Mouse (Mus musculus): Measurements from ENCODE around the gene Tnfrsf12a. TPM values are rescaled to one million over a fixed set of nuclear protein-coding genes. Genes with fewer than 3 reads are reported as not detected.

Gene Tnfrsf12a
- polyA plus RNA-seq (2012; rRNA removed; ENCODE audit: low replicate concordance), result 16.6 and 25.7 TPM in 2 replicates

DNA sequence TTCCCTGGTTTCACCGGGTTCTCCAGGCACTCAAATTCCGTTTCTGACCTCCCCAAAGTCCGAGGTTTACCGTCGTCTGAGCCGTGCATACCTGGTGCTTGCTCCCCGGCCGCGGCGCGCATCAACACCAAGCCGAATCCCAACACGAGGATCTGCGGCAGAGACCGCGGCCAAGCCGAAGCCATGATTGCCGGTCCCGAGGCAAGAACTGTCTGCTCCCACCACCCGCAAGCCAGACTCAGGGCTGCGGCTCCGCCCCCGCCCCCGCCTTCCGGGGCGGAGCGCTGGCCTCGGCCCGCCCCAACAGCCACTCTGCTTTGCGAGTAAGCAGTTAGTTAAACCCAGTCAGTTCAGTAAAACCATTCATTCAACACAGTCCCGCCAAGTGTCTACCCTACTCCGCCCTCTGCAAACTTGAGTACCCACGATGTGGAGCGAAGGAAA is at the start of gene Tnfrsf12a:
TSS of gene Tnfrsf12a (minus strand) at position 233 of the 444 bp plus-strand sequence.

DNA sequence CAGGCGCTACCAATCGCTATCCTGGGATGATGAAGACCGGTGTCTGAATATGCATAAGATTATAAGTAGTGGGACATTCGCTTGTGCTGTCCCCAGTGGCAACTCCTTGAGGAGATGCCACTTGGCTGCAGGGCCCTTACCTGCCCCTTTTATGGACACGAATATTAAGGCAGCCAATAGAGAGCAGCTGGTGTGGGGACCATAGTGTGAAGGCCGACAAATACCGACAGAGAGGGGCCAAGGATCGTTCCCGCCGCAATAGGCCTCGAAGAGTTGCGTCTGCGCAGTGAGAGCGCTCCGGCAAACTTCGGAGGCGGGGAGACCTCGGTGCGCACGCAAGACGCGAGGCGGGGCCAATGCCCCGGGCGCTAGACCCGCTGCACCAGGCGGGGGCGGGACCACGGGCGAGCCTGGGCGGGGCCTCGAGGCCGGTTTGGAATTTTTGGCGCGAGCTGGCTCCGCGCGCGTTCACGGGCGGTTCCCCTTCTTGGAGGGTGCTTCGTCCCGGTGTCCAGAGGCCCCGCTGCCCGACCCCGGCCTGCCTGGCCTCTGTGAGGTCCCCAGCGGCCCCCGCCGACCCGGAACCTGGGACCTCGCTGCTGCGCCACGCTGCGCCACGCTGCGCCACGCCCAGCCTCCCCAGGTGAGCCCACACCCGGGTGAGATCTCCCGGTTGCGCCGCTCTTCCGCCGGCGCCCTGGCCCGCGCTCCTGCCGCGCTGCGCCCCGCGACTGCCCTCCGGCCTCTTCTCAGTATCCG is 48.9 kb upstream of the Tnfrsf12a start, which contains the start of gene Pkmyt1:
TSS of gene Pkmyt1 (plus strand) at position 338 of the 759 bp plus-strand sequence.

DNA sequence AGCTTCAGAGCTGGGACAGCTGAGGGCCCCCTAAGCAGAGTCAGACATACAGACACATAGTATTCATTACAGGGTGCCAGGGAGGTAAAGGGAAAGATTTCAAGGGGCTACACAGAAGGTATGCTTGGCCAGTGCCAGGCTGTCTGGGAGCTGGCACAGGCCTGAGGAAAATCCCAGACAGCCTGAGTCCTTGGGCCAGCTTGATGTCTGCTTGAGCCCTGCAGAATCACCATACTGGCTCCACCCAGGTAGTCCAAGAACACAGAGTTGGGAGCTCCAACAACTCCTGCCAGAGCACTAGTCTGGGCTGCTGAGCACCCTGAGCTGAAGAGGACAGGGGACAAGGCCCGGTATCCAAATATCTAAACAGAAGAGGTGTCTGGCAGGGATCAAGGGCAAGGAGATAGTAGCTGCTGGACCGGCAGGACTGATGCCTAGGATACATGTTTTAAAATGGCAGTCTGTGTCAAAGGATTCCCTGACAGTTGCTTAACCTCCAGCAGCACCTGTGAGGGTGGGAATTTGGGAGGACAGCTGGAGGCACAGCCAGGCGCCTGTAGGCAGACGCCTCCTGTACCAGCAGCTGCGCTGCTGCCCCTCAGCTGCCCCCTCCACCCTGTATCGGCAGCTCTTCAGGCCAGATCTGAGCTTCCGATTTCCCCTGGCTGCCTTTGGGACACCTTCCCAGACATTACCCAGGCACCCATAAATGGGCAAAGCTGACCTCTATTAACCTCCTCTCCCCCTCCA is 45.3 kb upstream of the Tnfrsf12a start, which contains the start of gene 1520401A03Rik:
TSS of gene 1520401A03Rik (minus strand) at position 408 of the 750 bp plus-strand sequence.

DNA sequence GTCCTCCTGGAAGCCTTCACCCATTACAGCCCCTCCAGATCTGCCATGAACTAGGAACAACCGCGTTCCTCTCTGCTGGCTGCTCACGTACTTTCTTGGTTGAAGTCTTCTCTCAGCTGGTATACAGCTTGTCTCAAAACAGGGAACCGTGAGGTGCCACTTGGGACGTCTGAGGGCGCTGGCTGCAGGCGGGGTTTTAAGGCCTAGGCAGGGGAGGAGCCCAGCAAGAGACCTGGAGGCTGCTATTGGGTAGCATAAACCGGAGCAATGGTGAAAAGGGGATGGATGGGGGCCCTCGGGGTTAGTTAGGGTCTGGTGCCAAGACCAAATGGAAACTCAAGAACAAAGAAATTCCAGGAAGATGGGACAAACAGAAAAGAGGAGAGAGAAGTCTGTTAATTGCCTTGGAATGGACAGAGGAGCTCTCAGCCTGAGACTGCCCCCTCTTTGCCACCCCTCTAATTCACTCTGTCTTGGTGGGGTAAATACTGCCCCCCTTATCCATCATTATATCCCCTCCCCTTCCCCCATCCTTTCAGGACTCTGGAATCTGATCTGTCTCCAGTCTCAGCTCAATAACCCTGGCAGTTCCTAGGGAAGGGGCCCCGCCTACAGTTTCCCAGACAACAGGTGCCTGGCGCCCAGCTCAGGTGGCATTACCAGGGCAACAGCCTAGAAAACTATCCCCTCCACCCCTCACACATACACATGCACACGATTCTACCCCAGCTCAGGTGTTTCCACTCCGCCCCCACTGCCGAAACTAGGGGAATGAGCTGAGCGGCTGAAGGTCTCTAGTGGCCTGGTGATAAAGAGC is 6.8 kb upstream of the Tnfrsf12a start, which contains the start of gene Cldn9:
TSS of gene Cldn9 (minus strand) at position 171 of the 817 bp plus-strand sequence.

DNA sequence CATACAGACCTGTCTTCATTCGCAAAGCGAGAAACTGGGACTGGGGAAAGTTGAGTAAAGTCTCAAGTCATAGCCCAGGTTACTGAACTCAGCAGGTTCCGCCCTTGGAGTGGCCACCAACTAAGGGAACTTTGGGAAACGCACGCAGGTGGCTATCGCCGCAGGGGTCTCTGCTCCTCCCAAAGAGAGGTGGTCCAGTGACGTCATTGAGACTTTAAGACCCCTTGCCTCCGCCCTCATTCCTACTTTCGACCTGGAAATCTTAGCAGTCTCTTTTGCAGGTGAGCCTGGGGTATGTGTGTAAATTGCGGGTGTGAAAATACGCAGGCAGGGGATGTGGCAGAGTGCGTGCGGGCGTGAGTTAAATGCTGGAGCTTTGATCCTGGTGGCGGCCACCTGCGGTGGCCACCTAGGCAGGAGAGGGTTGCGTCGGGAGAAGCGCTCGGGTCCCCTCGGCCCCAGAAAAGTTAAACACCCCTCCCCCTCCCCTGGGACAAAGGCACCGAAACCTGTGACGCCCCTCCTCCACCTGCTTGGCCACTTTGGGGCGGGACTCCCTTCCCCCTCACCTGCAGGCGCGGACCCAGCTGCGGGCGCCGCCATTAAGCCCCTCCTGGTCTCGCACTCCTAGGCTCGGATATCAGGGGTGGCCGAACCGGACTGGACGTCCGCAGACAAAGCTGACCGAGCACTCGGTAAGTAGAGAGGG is 2.0 kb upstream of the Tnfrsf12a start, which contains the start of gene Cldn6:
TSS of gene Cldn6 (plus strand) at position 123 of the 709 bp plus-strand sequence.

DNA sequence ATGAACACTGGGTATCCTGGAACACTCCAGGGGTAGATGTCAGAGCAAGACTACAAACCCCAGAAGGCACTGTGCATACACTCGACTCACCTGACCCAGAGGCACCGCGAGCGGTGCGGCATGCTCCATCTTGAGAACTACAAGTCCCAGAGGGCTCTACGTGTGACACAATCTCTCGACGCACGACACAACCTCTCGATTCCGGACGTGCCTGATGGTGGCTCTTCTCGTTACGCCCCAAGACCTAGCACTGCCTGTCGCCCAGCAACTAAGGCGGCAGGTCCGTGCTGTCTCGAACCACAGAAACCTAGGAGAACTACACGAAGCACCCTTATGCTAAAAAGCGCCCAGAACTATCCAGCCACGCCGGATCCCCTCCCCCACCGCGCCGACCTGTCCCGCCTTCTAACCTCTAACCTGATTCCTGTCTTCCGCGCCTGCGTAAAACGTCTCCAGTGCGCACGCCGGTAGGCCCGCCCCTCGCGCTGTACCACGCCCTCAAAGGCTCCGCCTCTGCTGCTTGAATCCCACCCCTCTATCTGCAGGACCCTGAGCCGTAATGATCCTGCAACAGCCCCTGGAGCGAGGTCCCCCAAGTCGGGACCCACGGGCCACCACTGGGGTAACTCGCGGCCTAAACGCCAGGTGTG is 3.7 kb downstream of the Tnfrsf12a start, which contains the start of the genes Hcfc1r1 and Thoc6:
TSS of gene Hcfc1r1 (plus strand) at position 173 of the 650 bp plus-strand sequence.
TSS of gene Thoc6 (minus strand) at position 459 of the 650 bp plus-strand sequence.

DNA sequence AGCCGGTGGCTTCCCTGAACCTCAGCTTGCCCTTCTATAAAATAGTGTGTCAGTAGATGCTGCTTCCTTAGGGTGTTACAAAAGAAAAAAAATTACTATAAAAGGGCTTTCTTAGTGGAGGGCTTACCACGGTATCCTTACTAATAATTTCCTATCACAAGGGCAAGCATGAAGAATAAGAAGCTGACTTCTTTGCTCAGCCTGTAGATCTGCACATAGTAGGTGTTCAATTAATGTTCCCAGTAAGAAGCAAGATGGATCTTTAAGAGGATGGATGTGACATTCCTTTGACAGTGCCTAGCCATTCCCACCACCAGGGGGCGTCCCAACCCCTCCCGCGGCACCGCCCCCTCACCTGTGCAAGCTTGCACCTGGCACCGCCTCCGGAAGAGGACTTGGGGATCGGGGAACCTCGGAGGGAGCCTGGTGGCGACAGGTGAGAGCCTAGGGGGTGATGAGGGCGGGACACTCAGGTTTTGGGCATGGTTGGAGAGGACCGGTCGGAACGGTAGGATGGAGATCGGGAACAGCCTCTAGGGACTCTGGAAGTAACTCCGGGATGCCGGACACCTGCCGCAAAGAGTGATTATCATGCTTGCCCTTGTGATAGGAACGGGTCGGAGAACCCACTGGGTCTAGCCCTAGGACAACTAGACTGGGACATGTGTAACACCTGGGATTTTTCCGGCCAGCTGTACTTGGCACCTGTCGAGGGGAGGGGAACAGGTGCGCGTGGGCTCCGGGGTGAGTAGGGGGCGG is 17.0 kb downstream of the Tnfrsf12a start, which contains the start of gene Bicdl2:
TSS of gene Bicdl2 (plus strand) at position 390 of the 759 bp plus-strand sequence.

DNA sequence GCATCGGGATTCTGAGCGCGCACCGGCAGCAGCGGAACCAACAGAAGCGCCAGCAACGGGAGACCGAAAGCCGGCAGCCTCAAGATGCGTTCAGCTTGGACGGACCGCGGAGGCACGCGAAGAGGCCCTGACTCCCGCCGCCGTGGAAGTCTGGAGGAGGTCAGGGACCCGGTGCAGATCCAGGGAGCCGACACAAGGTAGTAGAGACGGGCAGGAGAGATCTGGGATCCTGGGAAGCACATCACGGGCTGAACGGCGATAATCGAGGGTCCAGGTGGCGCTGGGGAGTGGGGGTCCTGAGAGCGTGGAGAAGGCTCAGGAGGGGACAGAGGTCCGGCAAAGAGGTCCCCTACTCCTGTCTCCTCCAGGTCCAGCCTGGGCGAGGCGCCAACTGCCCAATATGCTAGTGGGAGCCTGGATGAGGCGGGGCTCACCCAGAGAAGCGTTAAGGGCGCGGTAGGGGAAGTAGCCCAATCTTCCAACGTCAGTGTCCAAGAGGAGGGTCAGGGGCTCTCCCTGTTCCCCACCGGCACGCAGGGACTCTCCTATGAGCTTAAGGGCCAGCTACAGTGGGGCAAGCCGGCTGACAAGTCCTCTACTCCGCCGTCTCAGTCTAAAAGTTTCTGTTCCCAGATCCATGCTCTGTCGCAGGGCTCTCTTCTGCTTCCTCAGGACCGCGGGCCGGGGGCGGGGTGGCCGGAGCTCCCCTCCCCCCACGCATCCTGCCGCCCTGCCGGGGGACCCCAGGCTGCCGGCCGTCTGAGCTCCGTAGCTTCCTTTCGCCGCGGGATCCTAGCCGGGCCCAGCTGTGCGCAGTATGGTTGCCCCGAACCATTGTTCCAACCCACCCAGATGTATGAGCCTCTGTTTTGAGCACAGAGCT is 32.4 kb downstream of the Tnfrsf12a start, which contains the start of gene Mmp25:
TSS of gene Mmp25 (minus strand) at position 665 of the 883 bp plus-strand sequence.

Other genes starting within 250 kb of the Tnfrsf12a start
- gene Vmn2r117, start 197.8 kb downstream of the Tnfrsf12a start, polyA plus RNA-seq (2012; rRNA removed; ENCODE audit: low replicate concordance), result not detected in 2 replicates
- gene Zfp213, start 113.2 kb downstream of the Tnfrsf12a start, polyA plus RNA-seq (2012; rRNA removed; ENCODE audit: low replicate concordance), result 9.9 and 21.8 TPM in 2 replicates
- 7.4 and 18.3 TPM in 2 replicates for gene Zfp13, start 78.0 kb downstream of the Tnfrsf12a start, polyA plus RNA-seq (2012; rRNA removed; ENCODE audit: low replicate concordance)
- gene Zscan10, start 76.6 kb downstream of the Tnfrsf12a start, polyA plus RNA-seq (2012; rRNA removed; ENCODE audit: low replicate concordance), result 0.05 and 0.09 TPM in 2 replicates
- gene Mmp25, start 32.2 kb downstream of the Tnfrsf12a start, polyA plus RNA-seq (2012; rRNA removed; ENCODE audit: low replicate concordance), result 0.37 and 1.3 TPM in 2 replicates
- 0.09 and 0.81 TPM in 2 replicates for gene Bicdl2, start 17.0 kb downstream of the Tnfrsf12a start, polyA plus RNA-seq (2012; rRNA removed; ENCODE audit: low replicate concordance)
- gene Hcfc1r1, start 3.9 kb downstream of the Tnfrsf12a start, polyA plus RNA-seq (2012; rRNA removed; ENCODE audit: low replicate concordance), result 347 and 380 TPM in 2 replicates
- 23.8 and 34.1 TPM in 2 replicates for gene Thoc6, start 3.6 kb downstream of the Tnfrsf12a start, polyA plus RNA-seq (2012; rRNA removed; ENCODE audit: low replicate concordance)
- gene Cldn6, start 1.8 kb upstream of the Tnfrsf12a start, polyA plus RNA-seq (2012; rRNA removed; ENCODE audit: low replicate concordance), result 1.6 TPM in 1 of 2 replicates, not detected in the other
- gene Cldn9, start 6.6 kb upstream of the Tnfrsf12a start, polyA plus RNA-seq (2012; rRNA removed; ENCODE audit: low replicate concordance), result 1.7 TPM in 1 of 2 replicates, not detected in the other
- gene 1520401A03Rik, start 45.3 kb upstream of the Tnfrsf12a start, polyA plus RNA-seq (2012; rRNA removed; ENCODE audit: low replicate concordance), result 0.05 and 0.06 TPM in 2 replicates
- gene Pkmyt1, start 48.9 kb upstream of the Tnfrsf12a start, polyA plus RNA-seq (2012; rRNA removed; ENCODE audit: low replicate concordance), result 22.6 and 25.7 TPM in 2 replicates
- gene Paqr4, start 63.4 kb upstream of the Tnfrsf12a start, polyA plus RNA-seq (2012; rRNA removed; ENCODE audit: low replicate concordance), result 37.7 and 88.3 TPM in 2 replicates
- 0.10 and 0.24 TPM in 2 replicates for gene Kremen2, start 68.4 kb upstream of the Tnfrsf12a start, polyA plus RNA-seq (2012; rRNA removed; ENCODE audit: low replicate concordance)
- gene Flywch1, start 94.1 kb upstream of the Tnfrsf12a start, polyA plus RNA-seq (2012; rRNA removed; ENCODE audit: low replicate concordance), result 51.7 and 65.7 TPM in 2 replicates
- gene Flywch2, start 108.6 kb upstream of the Tnfrsf12a start, polyA plus RNA-seq (2012; rRNA removed; ENCODE audit: low replicate concordance), result 5.5 and 18.8 TPM in 2 replicates
- 400 and 623 TPM in 2 replicates for gene Srrm2, start 113.1 kb upstream of the Tnfrsf12a start, polyA plus RNA-seq (2012; rRNA removed; ENCODE audit: low replicate concordance)
- gene Elob, start 151.7 kb upstream of the Tnfrsf12a start, polyA plus RNA-seq (2012; rRNA removed; ENCODE audit: low replicate concordance), result 589 and 702 TPM in 2 replicates
- gene Prss33, start 158.6 kb upstream of the Tnfrsf12a start, polyA plus RNA-seq (2012; rRNA removed; ENCODE audit: low replicate concordance), result 0.09 and 0.33 TPM in 2 replicates
- not detected in 2 replicates for gene Prss32, start 166.4 kb upstream of the Tnfrsf12a start, polyA plus RNA-seq (2012; rRNA removed; ENCODE audit: low replicate concordance)
- 0.32 and 0.64 TPM in 2 replicates for gene Prss41, start 166.7 kb upstream of the Tnfrsf12a start, polyA plus RNA-seq (2012; rRNA removed; ENCODE audit: low replicate concordance)
- 0.09 TPM in 1 of 2 replicates, not detected in the other for gene Prss21, start 190.6 kb upstream of the Tnfrsf12a start, polyA plus RNA-seq (2012; rRNA removed; ENCODE audit: low replicate concordance)
- gene Dcpp1, start 203.4 kb upstream of the Tnfrsf12a start, polyA plus RNA-seq (2012; rRNA removed; ENCODE audit: low replicate concordance), result not detected in 2 replicates
- not detected in 2 replicates for gene Dcpp2, start 203.4 kb upstream of the Tnfrsf12a start, polyA plus RNA-seq (2012; rRNA removed; ENCODE audit: low replicate concordance)
- gene Dcpp3, start 240.0 kb upstream of the Tnfrsf12a start, polyA plus RNA-seq (2012; rRNA removed; ENCODE audit: low replicate concordance), result not detected in 2 replicates

Measured in subcutaneous adipose tissue, adult 2 months (tissue).